Comparison of ENCODE assay signal across 11 mouse cellular contexts in the genomic region with DNA sequence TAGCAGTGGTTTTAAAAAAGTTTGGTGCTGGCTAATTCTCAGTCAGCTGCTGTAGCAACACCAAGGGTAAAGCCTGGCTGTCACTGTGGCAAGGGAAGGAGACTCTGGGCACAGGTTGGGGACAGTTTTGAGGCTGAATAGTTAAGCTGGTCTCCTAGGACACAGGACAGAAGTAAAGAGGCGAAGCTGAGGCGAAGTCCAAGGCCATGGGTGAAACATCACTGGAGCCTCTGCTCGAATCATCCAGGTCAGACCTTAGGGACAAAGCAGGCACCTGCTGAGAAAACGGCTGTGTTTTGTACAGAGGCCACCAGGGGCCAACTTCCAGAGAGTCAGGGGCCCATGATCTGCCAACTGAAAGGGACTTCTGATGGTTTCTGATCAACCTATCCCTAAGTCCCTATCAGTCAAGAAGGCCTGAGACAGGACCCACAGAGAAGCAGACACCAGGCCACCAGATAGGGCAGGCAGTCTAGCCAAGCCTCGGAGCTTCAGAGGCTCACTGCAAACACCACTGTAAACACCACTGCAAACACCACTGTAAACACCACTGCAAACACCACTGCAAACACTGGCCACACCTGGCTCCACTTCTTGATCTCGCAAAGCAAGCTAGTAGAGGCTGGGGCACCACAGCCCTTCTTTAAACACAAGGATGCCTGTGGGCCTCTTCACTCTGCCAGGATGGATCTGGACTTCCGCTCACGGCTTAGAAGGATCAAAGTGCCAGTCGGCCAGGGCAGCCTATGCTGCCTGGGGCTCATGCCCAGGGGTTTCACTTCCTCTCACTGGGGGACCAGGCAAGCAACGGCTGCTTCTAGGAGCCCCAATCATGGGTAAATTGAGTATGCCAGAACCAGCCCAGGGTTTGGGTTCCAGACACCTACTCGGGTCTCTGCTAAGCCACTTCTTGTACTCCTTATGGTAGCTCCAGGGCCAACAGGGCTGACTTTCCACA. TPM values are rescaled to one million over a fixed set of nuclear protein-coding genes. Genes with fewer than 3 reads are reported as not detected.
A peak's percentile ranks its signal among the peaks of the same experiment; 100 is the strongest.
DNase-seq lines count a peak whose midpoint lies in the region; ATAC-seq and TF ChIP-seq lines count a peak whose summit lies in the region.
"Had no signal": no experiment of that assay in that cellular context is flagged by ENCODE, and none has a peak within 500 bp of the region (broad histone marks: within the 10 kb centered on the region; RNA-seq: fewer than 3 reads in every experiment).

No protein-coding gene starts in this region.

- no peak for TF ChIP-seq CTCF in liver, embryonic 14.5 days (IDR thresholded peaks at IDR 0.05; ENCODE audit: low read depth)

- H3K4me2 ChIP-seq in kidney, embryonic 16.5 days (replicated peaks; ENCODE audit: low read depth, low read length): no peak overlapping the region
- no peak overlapping the region for H3K4me2 ChIP-seq in kidney, embryonic 15.5 days
- no peak overlapping the region for H3K4me2 ChIP-seq in embryonic facial prominence, embryonic 13.5 days
- H3K4me2 ChIP-seq in liver, embryonic 14.5 days (ENCODE audit: low read depth): no peak overlapping the region
- no peak overlapping the region for H3K4me2 ChIP-seq in neural tube, embryonic 15.5 days

- no peaks in the 10 kb centered on the region for H3K27me3 ChIP-seq in kidney, embryonic 16.5 days (ENCODE audit: insufficient read depth, low read length)
- H3K27me3 ChIP-seq in kidney, embryonic 15.5 days: no peaks in the 10 kb centered on the region
- no peaks in the 10 kb centered on the region for H3K27me3 ChIP-seq in embryonic facial prominence, embryonic 13.5 days
- no peaks in the 10 kb centered on the region for H3K27me3 ChIP-seq in liver, embryonic 14.5 days (ENCODE audit: control insufficient read depth, insufficient read depth, low read length)
- H3K27me3 ChIP-seq in neural tube, embryonic 15.5 days (replicated peaks): no peaks in the 10 kb centered on the region
- H3K27me3 ChIP-seq: megakaryocyte, embryonic 14.5 days had no signal

- 81% methylated on average over 11 of the region's 11 CpGs for WGBS in kidney, embryonic 16.5 days
- WGBS in kidney, embryonic 15.5 days: 78% methylated on average over 11 of the region's 11 CpGs
- WGBS in embryonic facial prominence, embryonic 13.5 days: 78% methylated on average over 11 of the region's 11 CpGs
- 59% methylated on average over 11 of the region's 11 CpGs for WGBS in liver, embryonic 14.5 days (ENCODE audit: insufficient replicate concordance)
- 67% methylated on average over 11 of the region's 11 CpGs for WGBS in neural tube, embryonic 15.5 days

- no peak overlapping the region for H3K4me3 ChIP-seq in kidney, embryonic 16.5 days (ENCODE audit: low read length)
- no peak overlapping the region for H3K4me3 ChIP-seq in kidney, embryonic 15.5 days (replicated peaks)
- H3K4me3 ChIP-seq in embryonic facial prominence, embryonic 13.5 days: no peak overlapping the region
- H3K4me3 ChIP-seq in liver, embryonic 14.5 days (ENCODE audit: insufficient read depth in 1 of 2, low read depth in 2 of 2, low read length in 2 of 2): no peak overlapping the region
- no peak overlapping the region for H3K4me3 ChIP-seq in neural tube, embryonic 15.5 days (replicated peaks)

- no peak for DNase-seq in liver, embryonic 14.5 days (ENCODE audit: low read depth in 3 of 3, low spot score in 3 of 3)
- no peak for DNase-seq in frontal cortex, postnatal 25 days (ENCODE audit: low spot score in 2 of 2)
- DNase-seq in right cerebral cortex, postnatal 4 days: no peak
- DNase-seq: cerebellum, adult 11 months; right cerebral cortex, postnatal 25 days; thymus, adult 2 months had no signal

- no peak for ATAC-seq in kidney, embryonic 16.5 days (ENCODE audit: low FRiP score, low TSS enrichment)
- ATAC-seq in kidney, embryonic 15.5 days (replicated peaks; ENCODE audit: low FRiP score): no peak
- no peak for ATAC-seq in embryonic facial prominence, embryonic 13.5 days (ENCODE audit: insufficient number of reproducible peaks, insufficient read depth, low FRiP score, low TSS enrichment, low read depth)
- peak; percentile 17; the same call in 1 of the 2 replicates for ATAC-seq in liver, embryonic 14.5 days (ENCODE audit: insufficient read depth)
- no peak for ATAC-seq in neural tube, embryonic 15.5 days (ENCODE audit: low FRiP score)

- H3K36me3 ChIP-seq in kidney, embryonic 16.5 days (ENCODE audit: insufficient read depth, low read length): peaks cover 14% of the 10 kb centered on the region
- peaks cover 21% of the 10 kb centered on the region for H3K36me3 ChIP-seq in kidney, embryonic 15.5 days
- peaks cover 21% of the 10 kb centered on the region for H3K36me3 ChIP-seq in embryonic facial prominence, embryonic 13.5 days
- H3K36me3 ChIP-seq in liver, embryonic 14.5 days (replicated peaks; ENCODE audit: control insufficient read depth, insufficient read depth, low read depth): peaks cover 5% of the 10 kb centered on the region
- H3K36me3 ChIP-seq in neural tube, embryonic 15.5 days: peaks cover 14% of the 10 kb centered on the region

- H3K9ac ChIP-seq in kidney, embryonic 16.5 days (replicated peaks; ENCODE audit: low read length): 0 out of 2 replicates have a peak overlapping the region, but pooled peaks have one; percentile 19
- no peak overlapping the region for H3K9ac ChIP-seq in kidney, embryonic 15.5 days
- no peak overlapping the region for H3K9ac ChIP-seq in embryonic facial prominence, embryonic 13.5 days
- no peak overlapping the region for H3K9ac ChIP-seq in liver, embryonic 14.5 days (replicated peaks)
- no peak overlapping the region for H3K9ac ChIP-seq in neural tube, embryonic 15.5 days (replicated peaks)

- no peaks in the 10 kb centered on the region for H3K9me3 ChIP-seq in kidney, embryonic 16.5 days (ENCODE audit: low read length)
- no peaks in the 10 kb centered on the region for H3K9me3 ChIP-seq in kidney, embryonic 15.5 days (replicated peaks)
- H3K9me3 ChIP-seq in embryonic facial prominence, embryonic 13.5 days: no peaks in the 10 kb centered on the region
- no peaks in the 10 kb centered on the region for H3K9me3 ChIP-seq in liver, embryonic 14.5 days (ENCODE audit: control insufficient read depth, low read length)
- H3K9me3 ChIP-seq in neural tube, embryonic 15.5 days (replicated peaks): no peaks in the 10 kb centered on the region
- H3K9me3 ChIP-seq: megakaryocyte, embryonic 14.5 days had no signal

- H3K4me1 ChIP-seq in kidney, embryonic 16.5 days (ENCODE audit: insufficient read depth, low read length): peaks cover 27% of the 10 kb centered on the region
- H3K4me1 ChIP-seq in kidney, embryonic 15.5 days: peaks cover 35% of the 10 kb centered on the region
- peaks cover 43% of the 10 kb centered on the region for H3K4me1 ChIP-seq in embryonic facial prominence, embryonic 13.5 days
- peaks cover 0 to 26% of the 10 kb centered on the region in 2 experiments; a peak in 2 of 4 replicates for H3K4me1 ChIP-seq in liver, embryonic 14.5 days (replicated peaks; ENCODE audit: control insufficient read depth in 2 of 2, insufficient read depth in 2 of 2, low read length in 1 of 2)
- peaks cover 27% of the 10 kb centered on the region for H3K4me1 ChIP-seq in neural tube, embryonic 15.5 days

- no peak overlapping the region for H3K27ac ChIP-seq in kidney, embryonic 16.5 days (ENCODE audit: low read length)
- no peak overlapping the region for H3K27ac ChIP-seq in kidney, embryonic 15.5 days
- 0 out of 2 replicates have a peak overlapping the region, but pooled peaks have one; percentile 3 for H3K27ac ChIP-seq in embryonic facial prominence, embryonic 13.5 days
- no peak overlapping the region for H3K27ac ChIP-seq in liver, embryonic 14.5 days
- H3K27ac ChIP-seq in neural tube, embryonic 15.5 days (replicated peaks): peak overlapping the region; percentile 43

- TF ChIP-seq EP300 in liver, embryonic 14.5 days (IDR thresholded peaks at IDR 0.05; ENCODE audit: low read depth): no peak

RNA-seq across cellular contexts. Expression of a gene that starts 41.9 kb away (rescaled TPM):
- 9.6 and 10.3 TPM in 2 replicates for polyA plus RNA-seq in kidney, embryonic 16.5 days (2015; fragmentation: Nextera tagmentation; extraction: Ambion mirVana)
- polyA plus RNA-seq in kidney, embryonic 15.5 days (2015; fragmentation: Nextera tagmentation; extraction: Ambion mirVana): 8.5 and 9.3 TPM in 2 replicates
- 8.7 and 8.9 TPM in 2 replicates for polyA plus RNA-seq in embryonic facial prominence, embryonic 13.5 days (2015; fragmentation: Nextera tagmentation; extraction: Ambion mirVana)
- polyA plus RNA-seq in liver, embryonic 14.5 days (2012; rRNA removed): 5.2 and 5.9 TPM in 2 replicates
- 7.9 and 9.3 TPM in 2 replicates for polyA plus RNA-seq in liver, embryonic 14.5 days (2014; fragmentation: Nextera tagmentation; extraction: Ambion mirVana)
- polyA plus RNA-seq in neural tube, embryonic 15.5 days (2015; fragmentation: Nextera tagmentation; extraction: Ambion mirVana): 31.6 and 35.1 TPM in 2 replicates

Comparison
In these comparisons a context has a peak if more than half of its experiments do, and no peak if none do; other contexts are left out.
1. H3K27ac ChIP-seq: peak in embryonic facial prominence, embryonic 13.5 days (single experiment) and neural tube, embryonic 15.5 days (single experiment); none in kidney, embryonic 16.5 days (single experiment), kidney, embryonic 15.5 days (single experiment) and liver, embryonic 14.5 days (single experiment).